Mouse (Mus musculus) mouse trophoblast stem cell (cell line): Measurements from ENCODE around the gene Snx5.

ENCODE experiments used
- in situ Hi-C, 2 experiments: fragments of 300-500 bp; cut with MseI, MboI; formaldehyde crosslinking; loops; 2 replicates in 1 of 2; 3 replicates in 1 of 2; pipeline ENCODE4 v1.15.1; 2025

The Snx5 gene

DNA sequence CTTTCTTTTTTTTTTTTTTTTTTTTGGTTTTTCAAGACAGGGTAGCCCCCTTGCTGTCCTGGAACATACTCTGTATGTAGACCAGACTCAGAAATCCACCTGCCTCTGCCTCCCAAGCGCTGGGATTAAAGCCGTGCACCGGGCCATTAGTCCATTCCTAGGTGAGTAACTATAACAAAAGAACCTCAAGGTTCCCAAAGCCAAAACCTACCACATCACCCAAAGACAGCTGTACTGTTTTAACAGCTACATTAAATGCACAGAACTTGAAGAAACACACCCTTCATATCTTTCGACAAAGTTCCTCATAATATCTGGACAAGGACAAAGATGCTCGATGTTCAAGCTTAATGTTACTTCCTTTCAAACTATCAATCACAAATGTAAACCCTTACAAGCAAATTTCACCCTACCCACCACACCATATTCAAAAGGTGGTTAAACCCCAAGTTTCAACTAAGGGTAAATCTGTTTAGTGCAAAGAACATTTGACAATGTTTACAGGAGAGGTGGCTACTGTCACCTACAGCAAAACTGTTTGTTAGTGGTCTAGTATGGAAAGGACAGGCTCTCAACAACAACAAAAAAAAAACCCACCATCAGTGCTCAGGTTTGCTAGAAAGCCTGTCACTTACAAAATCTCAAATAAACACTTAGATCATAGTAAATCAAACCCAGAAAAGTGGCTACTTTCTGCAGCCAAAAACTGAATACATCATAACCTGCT is 3.5 kb downstream of the Snx5 start:
- in situ Hi-C loops: no loop called here

- in situ Hi-C loops: no loop called here
These were observed 4.6 kb downstream of the Snx5 start for GRCm38 (mm10) chr2:144265916-144266683.

- in situ Hi-C loops: no loop called here
These were observed 5.6 kb downstream of the Snx5 start for GRCm38 (mm10) chr2:144265120-144265488.

DNA sequence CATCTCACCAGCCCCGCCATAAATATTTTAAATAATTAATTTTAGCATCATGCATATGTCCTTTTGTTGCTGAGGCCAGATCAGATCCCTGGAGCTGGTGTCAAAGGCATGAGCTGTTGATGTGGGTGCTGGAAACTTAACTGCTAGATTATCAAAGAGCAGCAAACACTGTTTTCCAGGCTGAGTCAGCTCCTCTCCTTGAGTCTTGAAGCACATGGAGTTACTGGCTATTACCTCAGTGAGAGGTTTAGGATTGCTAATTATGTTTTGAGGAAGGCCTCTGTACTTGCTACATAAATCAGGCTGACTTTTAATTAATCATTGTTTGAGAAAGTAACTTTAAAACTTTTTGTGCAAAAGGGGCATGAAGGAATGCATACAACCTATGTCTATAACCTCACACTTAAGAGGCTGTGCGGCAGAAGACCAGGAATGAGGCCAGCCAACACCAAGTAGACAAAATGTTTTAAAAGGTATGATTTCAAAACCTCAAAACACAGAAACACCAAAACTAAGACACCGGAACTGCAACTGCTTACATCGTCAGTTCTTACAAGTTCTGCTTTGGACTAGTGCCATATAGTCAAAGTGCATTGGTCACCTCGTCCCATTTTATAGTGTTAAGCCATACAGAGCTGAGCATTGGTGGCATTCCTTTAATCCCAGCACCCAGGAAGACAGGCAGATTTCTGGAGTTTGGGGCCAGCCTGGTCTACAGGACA is 6.1 kb downstream of the Snx5 start:
- in situ Hi-C loops: no loop called here

- in situ Hi-C loops: no loop called here
These were observed 7.9 kb downstream of the Snx5 start for GRCm38 (mm10) chr2:144262837-144263236.

DNA sequence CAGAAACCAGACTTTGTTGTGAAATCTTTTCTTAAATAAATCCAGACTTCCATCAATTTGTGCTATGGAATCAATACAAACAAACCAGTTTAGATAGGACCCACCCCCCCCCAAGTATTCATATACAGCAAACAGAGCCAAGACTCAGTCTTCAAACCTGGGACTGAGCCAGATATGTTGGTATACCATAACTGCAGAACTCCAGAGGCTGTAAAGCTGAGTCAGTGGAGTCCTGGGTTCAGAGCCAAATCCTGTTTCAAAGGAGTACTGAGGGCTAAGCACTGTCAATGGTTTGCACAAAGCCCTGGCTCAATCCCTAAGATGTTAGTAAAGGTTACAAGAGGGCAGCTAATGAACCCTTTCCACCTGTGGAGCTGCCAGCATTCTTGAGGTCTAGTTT is 20.6 kb downstream of the Snx5 start:
- in situ Hi-C loops: no loop called here

DNA sequence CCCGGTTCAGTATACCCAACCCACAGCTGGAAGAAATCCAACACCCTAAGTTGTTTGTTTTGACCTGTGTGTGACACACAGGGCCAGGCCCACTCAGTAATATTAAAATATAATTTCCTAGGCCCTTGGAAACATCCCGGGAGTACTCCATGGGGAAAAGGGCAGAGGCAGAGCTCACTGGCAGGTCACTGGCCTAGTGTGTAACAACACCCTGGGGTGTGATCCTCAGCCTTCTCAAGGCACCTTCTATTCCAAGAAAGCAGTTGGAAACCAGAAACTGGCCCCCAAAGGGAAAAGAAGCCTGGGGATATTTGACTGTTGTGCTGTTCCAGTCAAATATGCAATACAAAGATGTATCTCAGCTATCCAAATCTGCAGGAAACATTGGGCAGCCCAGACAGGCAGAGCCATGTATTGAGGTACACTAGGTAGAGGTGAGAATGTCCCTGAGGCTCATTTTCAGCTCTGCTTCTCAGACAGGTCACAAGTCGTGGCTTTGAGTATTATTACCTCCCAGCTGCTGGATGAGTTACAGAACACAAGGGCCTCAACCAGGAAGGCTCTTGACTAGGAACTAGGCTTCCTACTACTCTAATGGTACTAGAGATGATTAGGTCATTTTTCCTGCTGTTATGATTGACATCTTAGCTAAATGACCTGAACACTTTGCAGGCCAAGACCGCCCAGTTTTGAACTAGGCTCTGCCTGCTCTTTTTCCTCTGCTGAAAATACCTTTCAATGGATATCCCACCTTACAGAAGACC is 21.9 kb downstream of the Snx5 start:
- in situ Hi-C loops: no loop called here

GRCm38 (mm10) chr2:144247337-144247978 is 23.2 kb downstream of the Snx5 start:
- in situ Hi-C loops: no loop called here

- in situ Hi-C loops: no loop called here
These were observed 24.4 kb downstream of the Snx5 start for GRCm38 (mm10) chr2:144246270-144246669.

- in situ Hi-C loops: no loop called here
These were observed 25.2 kb downstream of the Snx5 start for GRCm38 (mm10) chr2:144245464-144245863.

DNA sequence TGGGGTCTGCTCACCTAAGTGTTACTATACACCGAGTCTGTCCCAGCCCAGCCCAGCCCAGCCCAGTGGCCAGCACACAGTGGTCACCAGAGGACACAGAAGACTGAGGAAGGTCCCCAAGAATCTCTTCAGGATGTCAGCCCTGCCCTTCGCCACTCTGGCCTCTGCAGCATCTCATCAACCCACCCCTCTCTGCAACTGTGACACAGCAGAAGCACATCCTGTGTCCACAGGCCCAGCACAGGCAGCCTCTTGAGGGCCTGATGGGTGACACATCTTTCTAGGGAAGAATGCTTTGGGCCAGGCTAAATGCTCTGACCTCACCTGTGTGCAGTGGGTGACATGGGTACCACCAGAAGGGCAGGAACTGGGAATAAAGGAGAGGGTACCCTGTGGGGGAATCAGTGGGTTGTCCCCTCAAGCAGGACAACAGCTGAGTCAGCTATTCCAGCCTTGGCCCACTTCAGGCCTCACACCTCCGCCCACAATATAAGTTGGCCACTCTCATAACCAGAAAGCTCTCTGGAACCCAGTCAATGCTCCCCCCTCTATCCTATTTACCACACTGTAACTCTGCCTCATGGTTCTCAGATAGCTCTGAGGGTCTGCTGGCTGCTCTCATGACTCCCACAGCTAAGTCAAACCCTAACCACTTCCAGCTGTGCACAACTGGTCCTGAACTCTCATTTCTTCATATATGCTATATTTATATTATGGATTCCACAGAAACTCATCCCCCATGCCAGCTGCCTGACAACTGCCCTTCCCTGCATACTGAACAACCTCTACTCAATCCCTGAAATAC is 30.4 kb downstream of the Snx5 start:
- in situ Hi-C loops: no loop called here

GRCm38 (mm10) chr2:144239318-144239717 is 31.4 kb downstream of the Snx5 start:
- in situ Hi-C loops: no loop called here

DNA sequence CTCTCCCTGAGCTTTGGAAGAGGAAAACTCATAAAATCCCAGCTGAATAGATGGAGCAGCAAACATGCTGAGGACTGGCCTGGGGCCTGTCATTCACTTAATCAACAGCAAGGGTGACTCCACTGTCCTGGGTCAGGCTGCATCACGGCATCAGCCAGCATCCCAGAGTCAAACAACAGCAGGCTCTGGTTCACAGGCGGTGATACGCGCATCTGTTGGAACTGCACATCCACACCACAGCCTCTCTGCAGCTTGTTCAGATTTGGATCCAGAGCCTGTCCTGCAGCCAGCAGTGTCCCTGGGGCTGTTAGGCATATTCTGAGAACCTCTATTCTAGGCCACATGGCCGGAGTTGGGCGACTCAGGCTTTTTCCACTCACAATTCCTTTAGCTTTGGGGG is 32.4 kb downstream of the Snx5 start:
- in situ Hi-C loops: no loop called here

DNA sequence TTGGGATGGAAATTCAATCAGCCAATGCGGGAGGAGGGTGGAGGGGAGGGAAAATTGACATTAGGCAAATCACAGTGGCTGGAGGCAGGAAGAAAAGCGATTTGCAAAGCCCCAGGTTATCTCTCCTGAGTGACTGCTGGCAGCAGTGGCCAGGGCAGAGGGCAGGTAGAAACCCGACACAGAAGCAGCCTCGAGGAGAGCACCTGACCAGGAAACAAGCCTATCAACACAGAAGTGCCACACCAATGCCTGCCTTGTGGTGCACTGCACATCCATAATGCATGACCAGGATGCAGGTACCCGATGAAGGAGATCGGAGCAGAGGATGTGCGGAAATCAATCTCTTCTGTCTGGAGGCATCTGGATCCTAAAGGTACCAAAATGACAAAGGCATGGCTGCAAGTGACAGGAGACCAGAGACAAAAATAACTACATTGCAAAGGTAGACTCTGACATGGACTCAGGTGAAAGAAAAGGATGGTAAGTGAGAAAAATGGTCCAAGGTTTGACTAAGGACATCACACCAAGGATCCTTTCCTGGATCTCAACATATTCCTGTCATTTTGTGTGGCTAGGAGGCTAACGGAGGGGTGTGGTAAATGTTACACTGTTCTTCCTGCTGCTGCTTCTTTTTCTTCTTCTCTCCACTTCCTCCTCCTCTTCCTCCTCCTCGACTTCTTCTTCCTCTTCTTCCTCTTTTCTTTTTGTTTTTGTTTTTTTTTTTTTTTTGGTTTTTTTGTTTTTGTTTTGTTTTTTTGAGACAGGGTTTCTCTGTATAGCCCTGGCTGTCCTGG is 33.7 kb downstream of the Snx5 start:
- in situ Hi-C loops: no loop called here

- in situ Hi-C loops: no loop called here
These were observed 34.9 kb downstream of the Snx5 start for GRCm38 (mm10) chr2:144235776-144236175.

- in situ Hi-C loops: no loop called here
These were observed 37.2 kb downstream of the Snx5 start for GRCm38 (mm10) chr2:144233534-144233933.

GRCm38 (mm10) chr2:144231115-144231514 is 39.6 kb downstream of the Snx5 start:
- in situ Hi-C loops: no loop called here

GRCm38 (mm10) chr2:144230498-144230897 is 40.2 kb downstream of the Snx5 start:
- in situ Hi-C loops: no loop called here

- in situ Hi-C loops: no loop called here
These were observed 41.1 kb downstream of the Snx5 start for GRCm38 (mm10) chr2:144229647-144230046.
